Mouse (Mus musculus) heart, embryonic 10.5 days (tissue): ENCODE measurements at regions not wholly inside any gene's neighbourhood (a gene's known extent, or its start where the extent isn't known, plus 50 kb on each side); places are given as distances from the start of the nearest gene placed in this dataset.

ENCODE experiments used
- DNase-seq: peaks from one replicate; pipeline ENCODE4 v3.0.0-alpha.2; 2017; ENCODE audit warnings: low spot score
- H3K27ac ChIP-seq: fragments of 300-500 bp; sonication (generic); 2 replicates; pipeline ENCODE4 v1.5.1; 2016; ENCODE audit warnings: mild to moderate bottlenecking
- H3K27me3 ChIP-seq: fragments of 300-500 bp; sonication (generic); 2 replicates; pipeline ENCODE4 v1.6.1; 2016; ENCODE audit warnings: mild to moderate bottlenecking; ENCODE audit not compliant: poor library complexity, insufficient read depth, severe bottlenecking
- H3K36me3 ChIP-seq: fragments of 300-500 bp; sonication (generic); 2 replicates; pipeline ENCODE4 v1.6.1; 2016; ENCODE audit warnings: mild to moderate bottlenecking, moderate library complexity
- H3K4me1 ChIP-seq: fragments of 300-500 bp; sonication (generic); 2 replicates; pipeline ENCODE4 v1.6.1; 2016; ENCODE audit warnings: mild to moderate bottlenecking
- H3K4me3 ChIP-seq: fragments of 300-500 bp; sonication (generic); 2 replicates; pipeline ENCODE4 v1.5.1; 2016; ENCODE audit warnings: mild to moderate bottlenecking, moderate library complexity
- H3K9me3 ChIP-seq: fragments of 300-500 bp; sonication (generic); 2 replicates; pipeline ENCODE4 v1.6.1; 2016; ENCODE audit warnings: mild to moderate bottlenecking, moderate library complexity
- WGBS: fragments of 180-500 bp; shearing (Covaris S2); methylation state at CpG from one replicate; pipeline ENCODE4 v1.1.7; 2016; 5-methylcytosine and 5-hydroxymethylcytosine counted together

DNA sequence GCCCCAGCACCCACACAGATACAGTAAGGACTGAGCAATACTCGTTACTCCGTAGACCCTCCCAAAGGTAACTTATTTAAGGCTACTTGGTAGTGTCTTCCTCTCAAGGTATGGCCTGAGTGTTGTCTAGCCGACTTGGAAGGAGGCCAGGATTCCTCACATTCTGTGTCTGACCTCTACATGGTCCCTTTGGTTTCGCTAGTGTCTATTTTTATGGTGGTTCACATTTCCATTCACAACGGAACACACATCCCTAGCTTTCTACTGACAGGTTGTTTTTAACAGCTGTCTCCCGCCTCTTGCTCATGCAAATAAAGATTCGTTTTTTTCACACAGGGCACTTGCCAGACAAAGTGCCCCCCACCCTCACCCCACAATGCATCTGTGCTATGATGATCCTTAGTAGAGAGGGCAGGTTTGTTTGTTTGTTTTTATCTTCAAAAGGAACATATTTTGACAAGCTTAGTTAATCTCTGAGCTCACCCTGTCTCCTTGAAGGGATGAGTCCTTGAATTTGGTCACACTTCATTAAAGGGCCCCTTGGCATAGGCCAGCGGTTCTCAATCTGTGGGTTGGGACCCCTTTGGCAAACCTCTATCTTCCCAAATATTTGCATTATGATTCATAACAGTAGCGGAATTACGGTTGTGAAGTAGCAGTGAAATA, 52.7 kb downstream of the Phlda1 start:
- 51% methylated on average over 10 of the region's 10 CpGs for WGBS
- Histone ChIP-seq H3K9me3 (no peaks in the 10 kb centered on the region), H3K27ac (peak overlapping the region; percentile 56; the same call in 1 of the 2 replicates), H3K36me3 (no peaks in the 10 kb centered on the region), H3K4me3 (no peak overlapping the region), H3K27me3 (no peaks in the 10 kb centered on the region), H3K4me1 (peaks cover 28% of the 10 kb centered on the region)
- DNase-seq, result no peak

GRCm38 (mm10) chr10:111559341-111560246, 53.5 kb downstream of the Phlda1 start:
- H3K9me3 ChIP-seq, result no peaks in the 10 kb centered on the region

DNA sequence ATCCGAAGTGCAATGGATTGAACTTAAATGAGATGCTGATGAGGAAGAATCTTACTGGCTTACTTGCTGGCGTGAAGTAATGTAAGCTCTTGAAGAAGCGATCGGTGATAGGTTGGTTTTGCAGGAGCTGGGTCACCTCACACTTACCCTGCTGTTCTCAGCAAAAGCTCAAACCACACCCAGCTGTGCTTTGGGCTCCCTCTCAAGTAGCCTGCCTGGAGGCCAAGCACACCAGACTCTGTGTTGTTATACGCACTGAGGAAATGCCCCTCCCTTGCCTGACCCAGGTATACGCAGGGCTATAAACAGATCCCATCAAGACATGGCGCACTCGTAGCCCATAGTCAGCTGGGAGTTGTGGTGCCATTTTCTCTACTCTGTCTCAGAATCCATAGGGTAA, 56.5 kb downstream of the Phlda1 start:
- DNase-seq, result no peak
- Histone ChIP-seq H3K9me3 (no peaks in the 10 kb centered on the region), H3K4me3 (no peak overlapping the region), H3K36me3 (no peaks in the 10 kb centered on the region), H3K27me3 (no peaks in the 10 kb centered on the region), H3K4me1 (peaks cover 36% of the 10 kb centered on the region), H3K27ac (no peak overlapping the region)
- WGBS, result 73% methylated on average over 8 of the region's 8 CpGs

More at GRCm38 (mm10) chr10:111559341-111560246, 53.5 kb downstream of the Phlda1 start:
- Histone ChIP-seq H3K4me1 (peaks cover 34% of the 10 kb centered on the region), H3K4me3 (no peak overlapping the region), H3K27me3 (no peaks in the 10 kb centered on the region), H3K36me3 (no peaks in the 10 kb centered on the region), H3K27ac (peak overlapping the region; percentile 56; the same call in 1 of the 2 replicates)
- no peak for DNase-seq
- 65% methylated on average over 17 of the region's 17 CpGs for WGBS

- 81% methylated on average over 12 of the region's 12 CpGs for WGBS
- Histone ChIP-seq H3K4me3 (no peak overlapping the region), H3K4me1 (peaks cover 20% of the 10 kb centered on the region), H3K27ac (no peak overlapping the region; the same call in 1 of the 2 replicates), H3K9me3 (no peaks in the 10 kb centered on the region), H3K27me3 (no peaks in the 10 kb centered on the region), H3K36me3 (no peaks in the 10 kb centered on the region)
- no peak for DNase-seq
These were observed 60.8 kb downstream of the Phlda1 start for GRCm38 (mm10) chr10:111566873-111567381.

- WGBS, result 39% methylated on average over 7 of the region's 7 CpGs
- Histone ChIP-seq H3K4me1 (peaks cover 27% of the 10 kb centered on the region), H3K36me3 (no peaks in the 10 kb centered on the region), H3K27me3 (no peaks in the 10 kb centered on the region), H3K9me3 (no peaks in the 10 kb centered on the region), H3K27ac (no peak overlapping the region), H3K4me3 (no peak overlapping the region)
- no peak for DNase-seq
These were observed 64.6 kb downstream of the Phlda1 start for GRCm38 (mm10) chr10:111570501-111571258.

- H3K4me1 ChIP-seq, result peaks cover 55% of the 10 kb centered on the region
- WGBS, result 48% methylated on average over 4 of the region's 4 CpGs
- no peaks in the 10 kb centered on the region for H3K36me3 ChIP-seq
- no peaks in the 10 kb centered on the region for H3K27me3 ChIP-seq
- H3K9me3 ChIP-seq, result no peaks in the 10 kb centered on the region
- peak overlapping the region; percentile 69 for H3K27ac ChIP-seq
- H3K4me3 ChIP-seq, result no peak overlapping the region
- DNase-seq, result no peak
These were observed 68.1 kb downstream of the Phlda1 start for GRCm38 (mm10) chr10:111574231-111574630.

DNA sequence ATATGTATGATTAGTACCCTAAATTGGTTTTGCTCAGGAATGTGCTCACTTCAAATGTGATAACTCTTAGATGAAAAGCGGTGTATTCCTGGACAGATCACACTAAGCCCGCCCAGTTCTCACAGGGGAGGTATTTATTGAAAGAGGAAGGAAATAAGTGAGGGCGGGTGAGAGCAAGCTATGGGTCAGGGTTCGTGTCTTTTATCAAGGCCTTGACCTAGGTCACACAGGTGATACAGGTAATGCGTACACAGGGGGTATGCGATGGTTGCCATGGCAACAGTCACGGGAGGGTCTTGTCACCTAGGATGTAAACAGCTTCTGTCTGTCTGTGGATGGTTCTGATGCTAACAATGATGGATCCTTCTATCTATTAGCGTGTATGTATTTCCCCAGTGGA, 68.7 kb downstream of the Phlda1 start:
- Histone ChIP-seq H3K36me3 (no peaks in the 10 kb centered on the region), H3K27me3 (no peaks in the 10 kb centered on the region), H3K9me3 (no peaks in the 10 kb centered on the region), H3K27ac (peak overlapping the region; percentile 69), H3K4me1 (peaks cover 61% of the 10 kb centered on the region), H3K4me3 (no peak overlapping the region)
- 77% methylated on average over 8 of the region's 8 CpGs for WGBS
- DNase-seq, result no peak

DNA sequence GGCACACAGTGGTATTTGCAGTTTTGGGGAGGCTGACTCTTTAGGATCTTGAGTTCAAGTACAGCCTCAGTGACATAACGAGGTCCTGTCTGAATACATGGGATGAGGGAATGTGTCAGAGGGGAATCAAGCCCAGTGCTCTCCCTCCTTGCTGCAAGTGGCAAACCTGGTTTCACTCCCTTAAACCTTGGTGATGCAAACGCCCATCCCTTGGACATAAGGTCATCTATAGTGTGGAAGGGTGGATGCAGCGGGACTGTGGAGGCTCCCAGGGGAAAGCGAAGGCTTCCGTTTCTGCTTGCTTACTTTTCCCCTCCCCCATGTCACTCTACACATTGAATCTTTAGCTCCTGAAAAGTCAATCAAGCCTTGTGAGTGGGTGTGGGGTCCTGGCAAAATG, 69.2 kb downstream of the Phlda1 start:
- DNase-seq, result no peak
- no peaks in the 10 kb centered on the region for H3K36me3 ChIP-seq
- 50% methylated on average over 5 of the region's 5 CpGs for WGBS
- peak overlapping the region; percentile 81 for H3K27ac ChIP-seq
- peaks cover 66% of the 10 kb centered on the region for H3K4me1 ChIP-seq
- no peak overlapping the region for H3K4me3 ChIP-seq
- no peaks in the 10 kb centered on the region for H3K27me3 ChIP-seq
- H3K9me3 ChIP-seq, result no peaks in the 10 kb centered on the region

GRCm38 (mm10) chr10:111575926-111576325, 69.8 kb downstream of the Phlda1 start:
- H3K4me1 ChIP-seq, result peaks cover 66% of the 10 kb centered on the region
- peak; percentile 88 for DNase-seq

DNA sequence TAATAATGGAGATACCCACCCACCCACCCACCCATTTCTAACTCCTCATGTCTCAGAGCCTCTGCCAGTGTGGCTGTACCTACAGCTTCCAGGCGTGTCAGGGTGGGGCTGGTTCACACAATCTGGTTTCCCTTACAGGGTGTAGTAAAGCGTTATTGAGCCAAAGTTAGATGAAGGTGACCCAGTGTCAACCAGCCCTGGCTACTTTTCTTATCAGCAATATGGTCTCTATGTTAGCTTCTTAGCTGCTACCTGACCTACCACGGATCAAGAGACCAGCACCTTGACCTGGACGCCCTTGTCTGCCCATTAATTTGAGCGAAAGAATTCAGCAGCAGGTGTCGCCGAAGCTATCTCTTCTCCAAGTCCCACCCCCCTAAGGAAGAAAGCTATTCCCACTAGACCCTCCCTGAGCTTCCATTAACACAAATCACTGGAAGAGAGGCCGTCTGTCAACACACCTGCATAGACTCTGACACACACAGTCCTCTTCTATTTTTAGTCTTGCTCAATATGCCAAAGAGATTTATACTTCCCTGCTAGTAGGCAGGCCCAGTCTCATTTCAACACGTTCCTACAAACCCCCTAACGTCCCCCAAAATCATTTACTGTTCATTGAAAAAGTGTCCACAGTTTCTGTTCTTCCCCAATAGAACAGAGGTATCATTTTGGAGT, 70.4 kb downstream of the Phlda1 start:
- H3K4me3 ChIP-seq, result 0 out of 2 replicates have a peak overlapping the region, but pooled peaks have one; percentile 15
- H3K36me3 ChIP-seq, result no peaks in the 10 kb centered on the region
- no peak for DNase-seq
- peaks cover 70% of the 10 kb centered on the region for H3K4me1 ChIP-seq
- H3K9me3 ChIP-seq, result no peaks in the 10 kb centered on the region
- peak overlapping the region; percentile 81 for H3K27ac ChIP-seq
- WGBS, result 36% methylated on average over 10 of the region's 10 CpGs
- H3K27me3 ChIP-seq, result no peaks in the 10 kb centered on the region

More at GRCm38 (mm10) chr10:111575926-111576325, 69.8 kb downstream of the Phlda1 start:
- H3K36me3 ChIP-seq, result no peaks in the 10 kb centered on the region
- H3K9me3 ChIP-seq, result no peaks in the 10 kb centered on the region
- WGBS, result 5% methylated on average over 5 of the region's 5 CpGs
- H3K4me3 ChIP-seq, result 0 out of 2 replicates have a peak overlapping the region, but pooled peaks have one; percentile 15
- H3K27me3 ChIP-seq, result no peaks in the 10 kb centered on the region
- peak overlapping the region; percentile 81 for H3K27ac ChIP-seq

DNA sequence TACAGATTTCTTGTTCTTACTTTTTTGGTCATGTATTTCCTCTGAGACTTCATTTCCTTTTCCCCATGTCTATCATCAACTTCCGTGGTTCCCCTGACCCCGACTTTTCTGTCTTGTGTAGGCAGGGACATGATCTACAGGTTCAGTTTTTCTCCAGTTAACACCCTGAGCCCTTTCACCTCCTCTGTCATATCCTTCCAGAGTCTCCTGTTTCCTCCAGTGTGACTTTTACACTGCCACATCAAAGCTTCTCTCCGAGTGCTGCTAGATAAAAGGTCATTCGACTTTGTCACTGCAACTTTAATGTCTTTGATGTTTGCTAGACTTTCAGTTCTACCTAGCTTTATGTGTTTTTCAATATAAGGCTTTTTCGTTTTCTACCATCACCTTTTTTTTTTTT, 72.5 kb downstream of the Phlda1 start:
- peaks cover 88% of the 10 kb centered on the region for H3K4me1 ChIP-seq
- H3K4me3 ChIP-seq, result no peak overlapping the region
- no peak for DNase-seq
- no peaks in the 10 kb centered on the region for H3K9me3 ChIP-seq
- WGBS, result 23% methylated on average over 5 of the region's 5 CpGs
- H3K27me3 ChIP-seq, result no peaks in the 10 kb centered on the region
- no peak overlapping the region for H3K27ac ChIP-seq
- no peaks in the 10 kb centered on the region for H3K36me3 ChIP-seq

DNA sequence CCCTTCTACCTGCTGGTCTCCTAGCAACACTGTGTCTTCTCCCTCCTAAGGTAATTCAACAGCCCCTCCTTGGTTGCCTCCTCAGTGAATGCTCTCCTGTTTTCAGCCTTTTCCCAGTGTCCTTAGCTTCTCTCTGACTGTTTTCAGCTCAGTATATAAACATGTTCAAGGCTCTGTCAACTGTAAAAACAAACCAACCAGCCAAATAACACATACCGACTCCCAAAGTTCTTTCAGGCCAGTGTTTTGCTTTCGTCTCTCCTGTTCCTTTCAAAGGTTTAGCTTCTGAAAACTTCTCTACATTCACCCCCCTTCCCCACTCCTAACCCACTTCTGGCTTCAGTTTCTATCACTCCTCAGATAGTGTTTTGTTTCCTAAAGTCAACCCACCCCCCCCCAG, 73.4 kb downstream of the Phlda1 start:
- no peak overlapping the region for H3K4me3 ChIP-seq
- DNase-seq, result no peak
- peaks cover 81% of the 10 kb centered on the region for H3K4me1 ChIP-seq
- no peaks in the 10 kb centered on the region for H3K9me3 ChIP-seq
- WGBS, result 21% methylated on average over 2 of the region's 2 CpGs
- H3K27ac ChIP-seq, result no peak overlapping the region
- no peaks in the 10 kb centered on the region for H3K27me3 ChIP-seq
- no peaks in the 10 kb centered on the region for H3K36me3 ChIP-seq
